Mouse (Mus musculus): Measurements from ENCODE around the gene Fgf3. TPM values are rescaled to one million over a fixed set of nuclear protein-coding genes. Genes with fewer than 3 reads are reported as not detected.

Gene Fgf3
- polyA plus RNA-seq, 1 experiment: not detected

- no peaks in the 10 kb centered on the region for H3K4me1 ChIP-seq (ENCODE audit: control insufficient read depth, insufficient read depth, insufficient read length, low read length)
- peak overlapping the region; percentile 22; the same call in 1 of the 2 replicates for H3K4me3 ChIP-seq (ENCODE audit: insufficient read depth, low read depth, low read length)
Observed at GRCm38 (mm10) chr7:144838522-144839503, 930 bp downstream of the Fgf3 start.

GRCm38 (mm10) chr7:144846158-144846557 lies 8.3 kb downstream of the Fgf3 start:
- Histone ChIP-seq H3K27ac (replicated peaks; ENCODE audit: low read depth, low read length) (no peak overlapping the region), H3K4me3 (ENCODE audit: insufficient read depth, low read depth, low read length) (no peak overlapping the region)

More at GRCm38 (mm10) chr7:144838522-144839503, 930 bp downstream of the Fgf3 start:
- no peak overlapping the region for H3K27ac ChIP-seq (replicated peaks; ENCODE audit: low read depth, low read length)

GRCm38 (mm10) chr7:144847067-144847466 lies 9.2 kb downstream of the Fgf3 start, which contains the start of gene Fgf4:
TSS of gene Fgf4 (plus strand) at chr7:144847367.
- Histone ChIP-seq H3K4me1 (ENCODE audit: control insufficient read depth, insufficient read depth, insufficient read length, low read length) (no peaks in the 10 kb centered on the region), H3K27ac (replicated peaks; ENCODE audit: low read depth, low read length) (no peak within 1 kb of the TSS), H3K4me3 (ENCODE audit: insufficient read depth, low read depth, low read length) (no peak within 1 kb of the TSS)

More at GRCm38 (mm10) chr7:144846158-144846557, 8.3 kb downstream of the Fgf3 start:
- H3K4me1 ChIP-seq (ENCODE audit: control insufficient read depth, insufficient read depth, insufficient read length, low read length): no peaks in the 10 kb centered on the region

- Histone ChIP-seq H3K27ac (replicated peaks; ENCODE audit: low read depth, low read length) (no peak overlapping the region), H3K4me1 (ENCODE audit: control insufficient read depth, insufficient read depth, insufficient read length, low read length) (no peaks in the 10 kb centered on the region), H3K4me3 (ENCODE audit: insufficient read depth, low read depth, low read length) (no peak overlapping the region)
Observed at GRCm38 (mm10) chr7:144851321-144851720, 13.4 kb downstream of the Fgf3 start.

GRCm38 (mm10) chr7:144854966-144855365 lies 17.1 kb downstream of the Fgf3 start:
- no peaks in the 10 kb centered on the region for H3K4me1 ChIP-seq (ENCODE audit: control insufficient read depth, insufficient read depth, insufficient read length, low read length)
- H3K4me3 ChIP-seq (ENCODE audit: insufficient read depth, low read depth, low read length): no peak overlapping the region
- no peak overlapping the region for H3K27ac ChIP-seq (replicated peaks; ENCODE audit: low read depth, low read length)

GRCm38 (mm10) chr7:144857158-144857557 lies 19.3 kb downstream of the Fgf3 start:
- Histone ChIP-seq H3K4me1 (ENCODE audit: control insufficient read depth, insufficient read depth, insufficient read length, low read length) (no peaks in the 10 kb centered on the region), H3K4me3 (ENCODE audit: insufficient read depth, low read depth, low read length) (no peak overlapping the region), H3K27ac (replicated peaks; ENCODE audit: low read depth, low read length) (no peak overlapping the region)

GRCm38 (mm10) chr7:144857826-144858342 lies 20.0 kb downstream of the Fgf3 start:
- Histone ChIP-seq H3K4me3 (ENCODE audit: insufficient read depth, low read depth, low read length) (no peak overlapping the region), H3K4me1 (ENCODE audit: control insufficient read depth, insufficient read depth, insufficient read length, low read length) (no peaks in the 10 kb centered on the region), H3K27ac (replicated peaks; ENCODE audit: low read depth, low read length) (no peak overlapping the region)

GRCm38 (mm10) chr7:144858702-144859101 lies 20.8 kb downstream of the Fgf3 start:
- no peak overlapping the region for H3K4me3 ChIP-seq (ENCODE audit: insufficient read depth, low read depth, low read length)
- no peaks in the 10 kb centered on the region for H3K4me1 ChIP-seq (ENCODE audit: control insufficient read depth, insufficient read depth, insufficient read length, low read length)
- H3K27ac ChIP-seq (replicated peaks; ENCODE audit: low read depth, low read length): no peak overlapping the region

GRCm38 (mm10) chr7:144861056-144861768 lies 23.3 kb downstream of the Fgf3 start:
- H3K27ac ChIP-seq (replicated peaks; ENCODE audit: low read depth, low read length): no peak overlapping the region
- no peaks in the 10 kb centered on the region for H3K4me1 ChIP-seq (ENCODE audit: control insufficient read depth, insufficient read depth, insufficient read length, low read length)
- H3K4me3 ChIP-seq (ENCODE audit: insufficient read depth, low read depth, low read length): no peak overlapping the region

- H3K4me3 ChIP-seq (ENCODE audit: insufficient read depth, low read depth, low read length): no peak overlapping the region
Observed at GRCm38 (mm10) chr7:144861769-144862070, 23.8 kb downstream of the Fgf3 start.

GRCm38 (mm10) chr7:144862126-144862525 lies 24.2 kb downstream of the Fgf3 start:
- no peaks in the 10 kb centered on the region for H3K4me1 ChIP-seq (ENCODE audit: control insufficient read depth, insufficient read depth, insufficient read length, low read length)
- H3K4me3 ChIP-seq (ENCODE audit: insufficient read depth, low read depth, low read length): no peak overlapping the region
- no peak overlapping the region for H3K27ac ChIP-seq (replicated peaks; ENCODE audit: low read depth, low read length)

More at GRCm38 (mm10) chr7:144861769-144862070, 23.8 kb downstream of the Fgf3 start:
- no peak overlapping the region for H3K27ac ChIP-seq (replicated peaks; ENCODE audit: low read depth, low read length)
- no peaks in the 10 kb centered on the region for H3K4me1 ChIP-seq (ENCODE audit: control insufficient read depth, insufficient read depth, insufficient read length, low read length)

GRCm38 (mm10) chr7:144862712-144863111 lies 24.8 kb downstream of the Fgf3 start:
- no peaks in the 10 kb centered on the region for H3K4me1 ChIP-seq (ENCODE audit: control insufficient read depth, insufficient read depth, insufficient read length, low read length)
- H3K27ac ChIP-seq (replicated peaks; ENCODE audit: low read depth, low read length): no peak overlapping the region
- no peak overlapping the region for H3K4me3 ChIP-seq (ENCODE audit: insufficient read depth, low read depth, low read length)

- no peaks in the 10 kb centered on the region for H3K4me1 ChIP-seq (ENCODE audit: control insufficient read depth, insufficient read depth, insufficient read length, low read length)
- no peak overlapping the region for H3K27ac ChIP-seq (replicated peaks; ENCODE audit: low read depth, low read length)
- no peak overlapping the region for H3K4me3 ChIP-seq (ENCODE audit: insufficient read depth, low read depth, low read length)
Observed at GRCm38 (mm10) chr7:144863196-144863595, 25.3 kb downstream of the Fgf3 start.

- no peak overlapping the region for H3K27ac ChIP-seq (replicated peaks; ENCODE audit: low read depth, low read length)
- no peaks in the 10 kb centered on the region for H3K4me1 ChIP-seq (ENCODE audit: control insufficient read depth, insufficient read depth, insufficient read length, low read length)
- no peak overlapping the region for H3K4me3 ChIP-seq (ENCODE audit: insufficient read depth, low read depth, low read length)
Observed at GRCm38 (mm10) chr7:144864160-144864670, 26.3 kb downstream of the Fgf3 start.

GRCm38 (mm10) chr7:144867161-144867560 lies 29.3 kb downstream of the Fgf3 start:
- H3K27ac ChIP-seq (replicated peaks; ENCODE audit: low read depth, low read length): no peak overlapping the region
- H3K4me3 ChIP-seq (ENCODE audit: insufficient read depth, low read depth, low read length): no peak overlapping the region
- no peaks in the 10 kb centered on the region for H3K4me1 ChIP-seq (ENCODE audit: control insufficient read depth, insufficient read depth, insufficient read length, low read length)

Measured in brown adipose tissue, adult 24 weeks (tissue).